Mouse (Mus musculus): ENCODE measurements around the gene Arg1.

DNA sequence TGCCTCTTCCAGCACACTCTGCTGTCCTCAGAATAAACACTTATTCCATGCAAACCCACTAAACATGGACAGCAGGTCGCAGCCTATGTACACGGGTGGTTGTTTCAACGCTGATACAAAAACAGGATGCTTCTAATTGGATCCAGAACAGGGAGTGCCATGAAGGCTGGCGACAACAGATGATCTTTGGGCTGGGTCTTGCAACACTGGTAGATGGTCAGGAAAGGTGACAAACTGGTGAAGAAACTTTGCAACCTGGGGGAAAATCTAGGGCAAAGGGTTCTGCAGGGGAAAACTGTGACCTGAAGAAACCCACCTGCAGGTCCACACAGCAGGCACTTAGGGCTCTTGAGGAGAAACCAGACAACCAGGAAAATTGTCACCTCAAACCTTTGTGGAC, 4.3 kb downstream of the Arg1 start:
- TF ChIP-seq CTCF (IDR thresholded peaks at IDR 0.05; ENCODE audit: insufficient read depth, low read depth, low read length) (no peak), POLR2A (IDR thresholded peaks at IDR 0.05; ENCODE audit: insufficient read depth, low read depth, low read length) (no peak)

Data from olfactory bulb, adult 2 months (tissue).